Mouse (Mus musculus): ENCODE measurements at regions not wholly inside any gene's neighbourhood (a gene's known extent, or its start where the extent isn't known, plus 50 kb on each side); places are given as distances from the start of the nearest gene placed in this dataset.

GRCm38 (mm10) chr9:31794911-31795310 is 118.4 kb downstream of the Barx2 start:
- Histone ChIP-seq H3K4me2 (ENCODE audit: low read depth, low read length) (no peak overlapping the region), H3K36me3 (ENCODE audit: control insufficient read depth, insufficient read depth, low read length) (no peaks in the 10 kb centered on the region), H3K9ac (ENCODE audit: low read depth, low read length) (no peak overlapping the region), H3K4me3 (ENCODE audit: low read depth, low read length) (no peak overlapping the region), H3K27me3 (replicated peaks; ENCODE audit: control insufficient read depth, insufficient read depth, low read length) (no peaks in the 10 kb centered on the region), H3K4me1 (ENCODE audit: control insufficient read depth, insufficient read depth, low read length) (no peaks in the 10 kb centered on the region), H3K27ac (replicated peaks; ENCODE audit: low read depth, low read length) (no peak overlapping the region), H3K9me3 (ENCODE audit: control insufficient read depth, low read length) (no peaks in the 10 kb centered on the region)
- WGBS, result 92% methylated on average over 2 of the region's 2 CpGs
- no peak for ATAC-seq (ENCODE audit: low read depth)
- DNase-seq (ENCODE audit: low spot score), result no peak

DNA sequence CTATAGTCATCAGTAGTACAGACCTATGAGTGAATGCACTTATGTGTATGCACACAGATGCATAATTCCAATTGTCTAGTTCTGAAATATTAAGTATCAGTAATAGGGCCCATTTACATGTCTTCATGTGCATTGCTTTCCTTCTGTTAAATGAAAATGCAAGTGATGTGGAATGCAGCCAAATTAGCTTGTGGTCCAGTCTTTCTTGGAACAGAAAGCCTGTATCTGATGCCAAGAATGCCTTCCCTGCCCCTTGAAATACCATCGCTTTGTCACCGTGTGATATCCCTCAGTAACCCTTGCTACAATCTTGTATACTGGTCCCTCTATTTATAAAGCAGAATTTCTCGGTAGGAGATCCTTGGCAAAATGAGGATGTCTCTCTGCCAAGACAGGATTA is 137.3 kb downstream of the Barx2 start:
- no peak overlapping the region for H3K27ac ChIP-seq (replicated peaks; ENCODE audit: low read depth, low read length)
- H3K4me1 ChIP-seq (ENCODE audit: control insufficient read depth, insufficient read depth, low read length), result no peaks in the 10 kb centered on the region
- ATAC-seq (ENCODE audit: low read depth) (no peak), DNase-seq (ENCODE audit: low spot score) (no peak)
- H3K9ac ChIP-seq (ENCODE audit: low read depth, low read length), result no peak overlapping the region
- 86% methylated on average over 3 of the region's 3 CpGs for WGBS
- no peaks in the 10 kb centered on the region for H3K9me3 ChIP-seq (ENCODE audit: control insufficient read depth, low read length)
- no peak overlapping the region for H3K4me3 ChIP-seq (ENCODE audit: low read depth, low read length)
- no peak overlapping the region for H3K4me2 ChIP-seq (ENCODE audit: low read depth, low read length)
- no peaks in the 10 kb centered on the region for H3K27me3 ChIP-seq (replicated peaks; ENCODE audit: control insufficient read depth, insufficient read depth, low read length)
- H3K36me3 ChIP-seq (ENCODE audit: control insufficient read depth, insufficient read depth, low read length), result no peaks in the 10 kb centered on the region

GRCm38 (mm10) chr9:31765401-31765800 is 147.9 kb downstream of the Barx2 start:
- H3K36me3 ChIP-seq (ENCODE audit: control insufficient read depth, insufficient read depth, low read length), result no peaks in the 10 kb centered on the region
- whole genome bisulfite sequencing, result 60% methylated on average over 4 of the region's 4 CpGs

DNA sequence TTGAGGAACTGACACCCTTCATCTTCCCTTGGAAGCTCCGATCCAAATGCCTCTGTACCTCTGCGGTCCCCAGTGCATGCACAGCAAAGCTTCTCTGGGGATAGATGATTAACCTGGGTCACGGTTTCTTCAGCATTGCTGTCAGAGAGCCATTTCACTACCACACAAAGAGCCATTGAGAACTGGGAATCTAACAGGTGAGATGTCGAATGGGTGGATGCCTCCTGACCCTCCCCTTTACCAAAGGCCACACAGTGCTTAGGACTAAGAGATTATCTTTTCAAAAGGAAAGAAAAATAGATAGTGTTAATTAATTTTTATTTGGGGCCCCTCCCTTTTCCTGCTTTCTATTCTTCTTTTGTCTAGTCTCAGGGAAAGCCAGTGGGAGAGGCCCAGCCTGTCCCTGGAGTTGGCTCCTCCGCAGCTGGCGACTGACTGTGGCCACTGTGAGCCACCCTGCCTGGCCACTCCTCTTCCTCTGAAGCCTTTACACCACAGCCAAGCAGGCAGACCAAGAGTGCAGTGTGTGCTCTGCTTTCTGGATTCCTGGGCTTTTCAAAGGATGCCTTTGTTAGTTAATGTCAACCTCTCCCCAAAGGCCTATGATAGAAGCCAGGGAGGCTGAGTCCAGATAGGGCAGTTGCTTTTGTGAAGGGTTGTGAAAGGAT is 155.2 kb downstream of the Barx2 start:
- WGBS, result 50% methylated on average over 6 of the region's 6 CpGs

More at GRCm38 (mm10) chr9:31765401-31765800, 147.9 kb downstream of the Barx2 start:
- no peak overlapping the region for H3K4me2 ChIP-seq (ENCODE audit: low read depth, low read length)
- no peak overlapping the region for H3K4me3 ChIP-seq (ENCODE audit: low read depth, low read length)
- H3K27ac ChIP-seq (replicated peaks; ENCODE audit: low read depth, low read length), result no peak overlapping the region
- no peaks in the 10 kb centered on the region for H3K9me3 ChIP-seq (ENCODE audit: control insufficient read depth, low read length)
- no peaks in the 10 kb centered on the region for H3K4me1 ChIP-seq (ENCODE audit: control insufficient read depth, insufficient read depth, low read length)
- H3K9ac ChIP-seq (ENCODE audit: low read depth, low read length), result no peak overlapping the region
- DNase-seq (ENCODE audit: low spot score) (no peak), ATAC-seq (ENCODE audit: low read depth) (no peak)
- no peaks in the 10 kb centered on the region for H3K27me3 ChIP-seq (replicated peaks; ENCODE audit: control insufficient read depth, insufficient read depth, low read length)

DNA sequence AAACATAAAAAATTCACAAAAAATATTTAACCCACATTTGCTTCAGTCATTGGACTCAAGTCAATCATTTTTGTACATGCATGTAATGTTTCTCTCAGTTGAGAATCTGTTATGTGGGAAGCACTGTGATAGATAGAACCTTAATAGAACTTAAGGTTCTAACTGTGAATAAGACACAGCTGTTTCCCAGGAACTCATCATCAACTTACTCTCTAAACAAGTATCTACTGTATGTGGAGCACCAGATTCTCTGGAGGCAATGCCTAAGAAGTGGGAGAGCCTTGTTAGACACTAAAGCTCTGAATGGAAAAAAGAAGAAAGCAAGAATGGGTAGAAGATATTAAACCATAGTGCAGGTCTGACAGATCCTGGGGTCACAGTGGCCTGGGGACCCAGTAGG is 182.8 kb downstream of the Barx2 start:
- ATAC-seq (ENCODE audit: low read depth), result no peak
- no peak for DNase-seq (ENCODE audit: low spot score)
- Histone ChIP-seq H3K4me2 (ENCODE audit: low read depth, low read length) (no peak overlapping the region), H3K27ac (replicated peaks; ENCODE audit: low read depth, low read length) (no peak overlapping the region), H3K4me3 (ENCODE audit: low read depth, low read length) (no peak overlapping the region), H3K9ac (ENCODE audit: low read depth, low read length) (no peak overlapping the region), H3K36me3 (ENCODE audit: control insufficient read depth, insufficient read depth, low read length) (no peaks in the 10 kb centered on the region), H3K9me3 (ENCODE audit: control insufficient read depth, low read length) (no peaks in the 10 kb centered on the region), H3K27me3 (replicated peaks; ENCODE audit: control insufficient read depth, insufficient read depth, low read length) (no peaks in the 10 kb centered on the region), H3K4me1 (ENCODE audit: control insufficient read depth, insufficient read depth, low read length) (no peaks in the 10 kb centered on the region)

More for the DNA sequence above, 155.2 kb downstream of the Barx2 start:
- Histone ChIP-seq H3K9me3 (ENCODE audit: control insufficient read depth, low read length) (no peaks in the 10 kb centered on the region), H3K27ac (replicated peaks; ENCODE audit: low read depth, low read length) (no peak overlapping the region), H3K4me1 (ENCODE audit: control insufficient read depth, insufficient read depth, low read length) (no peaks in the 10 kb centered on the region), H3K4me3 (ENCODE audit: low read depth, low read length) (no peak overlapping the region), H3K4me2 (ENCODE audit: low read depth, low read length) (no peak overlapping the region), H3K9ac (ENCODE audit: low read depth, low read length) (no peak overlapping the region), H3K36me3 (ENCODE audit: control insufficient read depth, insufficient read depth, low read length) (no peaks in the 10 kb centered on the region), H3K27me3 (replicated peaks; ENCODE audit: control insufficient read depth, insufficient read depth, low read length) (no peaks in the 10 kb centered on the region)
- no peak for ATAC-seq (ENCODE audit: low read depth)
- no peak for DNase-seq (ENCODE audit: low spot score)

DNA sequence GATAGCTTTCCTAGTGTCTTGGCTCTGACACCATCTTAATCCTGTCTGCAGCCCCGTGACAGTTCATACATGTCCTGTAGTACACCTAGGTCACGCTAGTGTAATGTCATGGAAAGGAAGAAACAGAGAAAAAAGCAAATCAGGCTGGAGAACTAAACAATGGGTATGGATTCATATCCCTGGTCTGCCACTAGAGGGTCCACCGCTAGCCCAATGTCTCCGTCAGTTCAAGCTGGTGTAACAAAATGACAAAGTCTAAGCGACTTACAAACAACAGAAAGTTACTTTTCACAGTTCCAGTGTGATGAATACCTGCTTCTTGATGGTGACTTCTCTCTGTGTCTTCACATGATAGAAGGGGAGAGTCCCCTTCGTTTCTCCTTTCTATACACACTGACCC is 194.0 kb downstream of the Barx2 start:
- no peak overlapping the region for H3K9ac ChIP-seq (ENCODE audit: low read depth, low read length)
- no peak for ATAC-seq (ENCODE audit: low read depth)
- no peak overlapping the region for H3K4me3 ChIP-seq (ENCODE audit: low read depth, low read length)
- no peak for DNase-seq (ENCODE audit: low spot score)
- H3K4me2 ChIP-seq (ENCODE audit: low read depth, low read length), result no peak overlapping the region
- H3K36me3 ChIP-seq (ENCODE audit: control insufficient read depth, insufficient read depth, low read length), result no peaks in the 10 kb centered on the region
- no peak overlapping the region for H3K27ac ChIP-seq (replicated peaks; ENCODE audit: low read depth, low read length)
- H3K27me3 ChIP-seq (replicated peaks; ENCODE audit: control insufficient read depth, insufficient read depth, low read length), result no peaks in the 10 kb centered on the region
- 66% methylated on average over 6 of the region's 6 CpGs for WGBS
- no peaks in the 10 kb centered on the region for H3K9me3 ChIP-seq (ENCODE audit: control insufficient read depth, low read length)
- no peaks in the 10 kb centered on the region for H3K4me1 ChIP-seq (ENCODE audit: control insufficient read depth, insufficient read depth, low read length)

DNA sequence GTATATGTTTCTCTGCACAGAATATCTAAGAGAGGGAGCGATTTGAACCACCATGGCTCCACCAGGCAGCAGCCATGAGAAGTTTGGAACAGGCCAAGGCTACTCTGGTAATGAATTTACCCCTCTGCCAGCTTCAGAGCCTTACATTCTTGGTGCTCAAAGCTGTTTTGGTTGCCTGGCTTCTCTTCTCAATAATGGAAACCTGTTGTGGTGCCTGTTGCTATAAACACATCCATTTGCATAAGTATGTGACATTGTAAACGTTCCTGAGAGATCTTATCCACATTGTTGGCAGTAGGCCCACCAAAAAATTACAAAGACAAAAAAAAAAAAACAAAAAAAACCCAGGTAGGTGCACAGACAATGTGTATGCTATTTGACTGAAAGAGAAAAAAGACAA is 203.2 kb downstream of the Barx2 start:
- H3K9ac ChIP-seq (ENCODE audit: low read depth, low read length), result no peak overlapping the region
- no peaks in the 10 kb centered on the region for H3K27me3 ChIP-seq (replicated peaks; ENCODE audit: control insufficient read depth, insufficient read depth, low read length)
- no peaks in the 10 kb centered on the region for H3K36me3 ChIP-seq (ENCODE audit: control insufficient read depth, insufficient read depth, low read length)
- DNase-seq (ENCODE audit: low spot score) (no peak), ATAC-seq (ENCODE audit: low read depth) (peak; percentile 18; the same call in 1 of the 2 replicates)
- H3K9me3 ChIP-seq (ENCODE audit: control insufficient read depth, low read length), result no peaks in the 10 kb centered on the region
- no peak overlapping the region for H3K27ac ChIP-seq (replicated peaks; ENCODE audit: low read depth, low read length)
- 54% methylated on average over 2 of the region's 2 CpGs for WGBS
- no peak overlapping the region for H3K4me3 ChIP-seq (ENCODE audit: low read depth, low read length)
- no peaks in the 10 kb centered on the region for H3K4me1 ChIP-seq (ENCODE audit: control insufficient read depth, insufficient read depth, low read length)
- H3K4me2 ChIP-seq (ENCODE audit: low read depth, low read length), result no peak overlapping the region

- H3K27me3 ChIP-seq (replicated peaks; ENCODE audit: control insufficient read depth, insufficient read depth, low read length), result no peaks in the 10 kb centered on the region
- H3K4me3 ChIP-seq (ENCODE audit: low read depth, low read length), result no peak overlapping the region
- ATAC-seq (ENCODE audit: low read depth) (no peak), DNase-seq (ENCODE audit: low spot score) (no peak)
- no peak overlapping the region for H3K9ac ChIP-seq (ENCODE audit: low read depth, low read length)
- H3K36me3 ChIP-seq (ENCODE audit: control insufficient read depth, insufficient read depth, low read length), result no peaks in the 10 kb centered on the region
- no peak overlapping the region for H3K4me2 ChIP-seq (ENCODE audit: low read depth, low read length)
- 75% methylated on average over 6 of the region's 7 CpGs for WGBS
- H3K4me1 ChIP-seq (ENCODE audit: control insufficient read depth, insufficient read depth, low read length), result no peaks in the 10 kb centered on the region
- H3K27ac ChIP-seq (replicated peaks; ENCODE audit: low read depth, low read length), result no peak overlapping the region
- H3K9me3 ChIP-seq (ENCODE audit: control insufficient read depth, low read length), result no peaks in the 10 kb centered on the region
Measured at GRCm38 (mm10) chr9:31706688-31707087, 206.6 kb downstream of the Barx2 start.

GRCm38 (mm10) chr9:31690921-31691475 is 222.3 kb downstream of the Barx2 start:
- no peak overlapping the region for H3K27ac ChIP-seq (replicated peaks; ENCODE audit: low read depth, low read length)
- H3K9me3 ChIP-seq (ENCODE audit: control insufficient read depth, low read length), result no peaks in the 10 kb centered on the region
- ATAC-seq (ENCODE audit: low read depth) (no peak), DNase-seq (ENCODE audit: low spot score) (no peak)
- no peak overlapping the region for H3K4me2 ChIP-seq (ENCODE audit: low read depth, low read length)
- H3K4me3 ChIP-seq (ENCODE audit: low read depth, low read length), result no peak overlapping the region
- no peaks in the 10 kb centered on the region for H3K36me3 ChIP-seq (ENCODE audit: control insufficient read depth, insufficient read depth, low read length)
- no peaks in the 10 kb centered on the region for H3K27me3 ChIP-seq (replicated peaks; ENCODE audit: control insufficient read depth, insufficient read depth, low read length)
- H3K4me1 ChIP-seq (ENCODE audit: control insufficient read depth, insufficient read depth, low read length), result peaks cover 13% of the 10 kb centered on the region
- WGBS, result 68% methylated on average over 7 of the region's 7 CpGs
- no peak overlapping the region for H3K9ac ChIP-seq (ENCODE audit: low read depth, low read length)
